Mouse (Mus musculus) layer of hippocampus, adult 2 months (tissue): ENCODE measurements around the gene 1700022I11Rik. TPM values are rescaled to one million over a fixed set of nuclear protein-coding genes. Genes with fewer than 3 reads are reported as not detected.

ENCODE experiments used
- DNase-seq, 2 experiments: peaks; one replicate each; pipeline ENCODE4 v3.0.0; 2022; ENCODE audit warnings: low spot score in 2 of 2
- H3K27ac ChIP-seq: fragments of 200-600 bp; 2 replicates; pipeline ENCODE4 v1.8.1; 2022
- H3K4me3 ChIP-seq: fragments of 200-600 bp; 2 replicates; pipeline ENCODE4 v1.8.1; 2022; ENCODE audit warnings: mild to moderate bottlenecking
- CTCF ChIP-seq: fragments of 200-600 bp; conservative IDR thresholded peaks from 2 replicates; pipeline ENCODE4 v1.8.1; 2022; ENCODE audit warnings: antibody characterized with exemption, mild to moderate bottlenecking, moderate library complexity
- total RNA-seq, 2 experiments: library from RNA; stranded (reverse); gene quantifications; 2 replicates each; pipeline ENCODE4 v1.2.3; 2021

1700022I11Rik gene
- total RNA-seq, 2 experiments from 2014 or later: not detected

DNA sequence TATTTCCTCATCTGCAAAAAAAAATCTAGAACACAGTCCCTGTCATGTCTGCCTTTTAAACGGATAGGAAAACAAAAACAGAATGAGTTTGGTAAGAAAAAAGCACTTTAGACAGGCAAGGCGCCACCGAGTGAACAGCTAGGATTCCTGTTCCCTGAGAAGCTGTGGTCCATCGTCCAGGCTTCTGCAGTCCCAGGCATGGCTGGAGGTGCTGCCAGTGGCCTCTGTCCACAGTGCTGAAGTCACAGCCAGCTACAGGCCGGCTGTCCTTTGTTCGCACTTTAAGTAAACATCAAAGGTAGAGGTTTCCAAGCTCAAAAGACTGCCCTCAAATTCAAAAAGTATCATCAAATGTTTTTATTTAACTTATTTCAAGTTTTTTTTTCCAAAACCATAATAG lies 24.4 kb upstream of the 1700022I11Rik start:
- no peak for DNase-seq
- H3K4me3 ChIP-seq: no peak overlapping the region
- peak overlapping the region; percentile 97 for H3K27ac ChIP-seq
- TF ChIP-seq CTCF: no peak

DNA sequence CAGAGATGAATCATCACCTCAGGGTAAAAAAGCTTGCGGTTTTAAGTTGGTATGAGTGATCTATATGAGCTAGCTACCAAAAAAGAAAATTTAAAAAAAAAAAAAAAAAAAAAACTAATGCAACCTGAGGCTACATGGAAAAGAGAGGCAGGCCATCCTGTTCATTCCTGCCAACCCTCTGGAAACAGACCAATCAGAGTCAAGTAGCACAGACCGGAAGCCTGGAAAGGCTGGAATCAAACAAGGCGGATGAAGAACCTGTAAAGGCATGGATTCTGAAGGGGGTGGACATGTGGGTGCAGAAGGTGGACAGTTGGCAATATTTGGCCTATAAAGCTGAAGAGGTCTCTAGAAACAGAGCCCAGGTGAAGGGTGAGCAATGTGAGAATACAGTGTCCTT lies 24.0 kb upstream of the 1700022I11Rik start:
- TF ChIP-seq CTCF: no peak
- Histone ChIP-seq H3K27ac (peak overlapping the region; percentile 97), H3K4me3 (no peak overlapping the region)
- no peak for DNase-seq

GRCm38 (mm10) chr4:42945952-42946351 lies 23.5 kb upstream of the 1700022I11Rik start:
- Histone ChIP-seq H3K27ac (peak overlapping the region; percentile 97), H3K4me3 (peak overlapping the region; percentile 23; the same call in 1 of the 2 replicates)
- peak; percentile 87 for TF ChIP-seq CTCF
- peak in 1 of 2 experiments; percentile 80 for DNase-seq

DNA sequence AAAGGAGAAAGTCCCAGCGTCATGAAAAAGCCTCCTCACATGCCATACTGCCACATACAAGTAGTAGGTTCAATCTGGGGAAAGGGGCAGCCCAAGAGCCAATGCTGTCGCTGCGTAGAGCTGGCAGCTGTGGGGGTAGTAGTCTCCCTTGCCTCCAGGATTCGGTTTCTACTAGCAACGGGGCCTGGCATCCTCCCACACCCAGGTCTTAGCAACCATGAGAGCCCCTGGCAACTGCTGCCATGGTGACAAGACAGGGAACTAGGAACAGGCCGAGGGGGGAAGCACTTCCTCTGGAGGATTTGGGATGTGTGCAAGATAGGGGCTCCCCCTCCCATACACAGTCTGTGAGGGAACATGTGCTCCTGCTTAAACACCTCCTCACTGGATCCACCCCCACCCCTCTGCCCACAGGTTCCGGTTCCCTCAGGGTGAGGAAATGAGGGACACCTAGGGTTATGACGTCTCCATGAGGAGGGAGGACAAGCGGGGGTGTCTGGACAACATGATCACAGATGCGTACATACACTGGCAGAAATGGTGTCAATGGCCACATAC lies 22.6 kb upstream of the 1700022I11Rik start:
- H3K4me3 ChIP-seq: peak overlapping the region; percentile 23; the same call in 1 of the 2 replicates
- DNase-seq: peak; percentile 92 to 98
- H3K27ac ChIP-seq: peak overlapping the region; percentile 97
- TF ChIP-seq CTCF: no peak

GRCm38 (mm10) chr4:42948527-42948926 lies 20.9 kb upstream of the 1700022I11Rik start:
- DNase-seq: peak in 1 of 2 experiments; percentile 72
- Histone ChIP-seq H3K27ac (peak overlapping the region; percentile 97), H3K4me3 (peak overlapping the region; percentile 63)
- no peak for TF ChIP-seq CTCF

DNA sequence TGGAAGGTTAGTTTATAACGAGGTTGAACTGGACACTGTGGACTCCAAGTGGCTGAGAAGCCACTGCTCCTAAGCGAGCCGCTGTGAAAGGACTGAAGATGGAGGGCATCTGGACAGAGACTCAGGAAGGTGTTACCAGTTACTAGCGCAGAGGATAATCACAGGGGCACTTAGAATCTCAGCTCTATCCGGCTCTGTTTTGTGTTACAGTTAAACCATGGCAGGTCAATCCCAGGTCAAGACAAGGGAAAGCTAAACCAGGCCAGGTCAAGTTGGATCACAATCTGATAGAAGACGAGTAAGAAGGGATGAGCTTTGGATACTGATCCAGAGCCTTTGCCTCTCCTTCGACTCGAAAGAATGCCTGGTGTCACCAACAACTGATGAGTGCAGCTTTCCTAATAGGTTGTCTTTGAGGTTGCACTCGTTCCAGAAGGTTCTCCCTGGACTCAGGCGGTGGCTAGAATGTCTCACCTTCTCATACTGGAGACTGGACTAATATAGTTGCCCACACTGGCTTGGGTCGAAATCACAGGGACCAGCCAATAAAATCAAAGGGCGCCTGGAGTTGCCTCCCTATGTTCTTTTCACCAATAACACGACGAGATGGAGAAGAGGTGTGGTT lies 20.2 kb upstream of the 1700022I11Rik start:
- peak overlapping the region; percentile 63 for H3K4me3 ChIP-seq
- no peak for DNase-seq
- no peak for TF ChIP-seq CTCF
- peak overlapping the region; percentile 96 for H3K27ac ChIP-seq

DNA sequence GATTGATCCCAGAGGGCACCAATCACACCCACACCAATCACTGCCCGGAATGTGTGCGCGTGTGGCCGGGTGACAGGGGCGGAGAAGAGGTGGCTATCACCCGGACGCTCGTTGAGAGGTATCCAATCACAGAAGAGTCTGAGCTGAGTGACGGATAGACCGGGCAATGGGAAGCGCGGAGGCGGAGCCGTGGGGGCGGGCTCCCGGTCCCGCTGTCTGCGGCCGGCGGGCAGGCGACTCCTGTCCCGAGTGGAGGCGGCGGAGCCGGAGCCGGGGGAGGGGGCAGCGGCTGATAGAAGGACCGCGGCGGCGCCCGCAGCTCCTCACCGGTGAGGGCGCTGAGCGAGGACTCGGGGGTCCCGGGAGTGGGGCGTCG lies 19.7 kb upstream of the 1700022I11Rik start, which contains the start of gene Dnajb5:
Gene Dnajb5 (plus strand): TSS at position 139 of the 376 bp plus-strand sequence.
- peak within 1 kb of the TSS; percentile 63 for H3K4me3 ChIP-seq
- TF ChIP-seq CTCF: no peak
- peak within 1 kb of the TSS; percentile 96 for H3K27ac ChIP-seq
- peak; percentile 97 to 99 for DNase-seq

- Histone ChIP-seq H3K4me3 (peak overlapping the region; percentile 63), H3K27ac (peak overlapping the region; percentile 96)
- TF ChIP-seq CTCF: no peak
- DNase-seq: peak; percentile 88 to 90
These were observed 19.3 kb upstream of the 1700022I11Rik start for GRCm38 (mm10) chr4:42950065-42950558.

DNA sequence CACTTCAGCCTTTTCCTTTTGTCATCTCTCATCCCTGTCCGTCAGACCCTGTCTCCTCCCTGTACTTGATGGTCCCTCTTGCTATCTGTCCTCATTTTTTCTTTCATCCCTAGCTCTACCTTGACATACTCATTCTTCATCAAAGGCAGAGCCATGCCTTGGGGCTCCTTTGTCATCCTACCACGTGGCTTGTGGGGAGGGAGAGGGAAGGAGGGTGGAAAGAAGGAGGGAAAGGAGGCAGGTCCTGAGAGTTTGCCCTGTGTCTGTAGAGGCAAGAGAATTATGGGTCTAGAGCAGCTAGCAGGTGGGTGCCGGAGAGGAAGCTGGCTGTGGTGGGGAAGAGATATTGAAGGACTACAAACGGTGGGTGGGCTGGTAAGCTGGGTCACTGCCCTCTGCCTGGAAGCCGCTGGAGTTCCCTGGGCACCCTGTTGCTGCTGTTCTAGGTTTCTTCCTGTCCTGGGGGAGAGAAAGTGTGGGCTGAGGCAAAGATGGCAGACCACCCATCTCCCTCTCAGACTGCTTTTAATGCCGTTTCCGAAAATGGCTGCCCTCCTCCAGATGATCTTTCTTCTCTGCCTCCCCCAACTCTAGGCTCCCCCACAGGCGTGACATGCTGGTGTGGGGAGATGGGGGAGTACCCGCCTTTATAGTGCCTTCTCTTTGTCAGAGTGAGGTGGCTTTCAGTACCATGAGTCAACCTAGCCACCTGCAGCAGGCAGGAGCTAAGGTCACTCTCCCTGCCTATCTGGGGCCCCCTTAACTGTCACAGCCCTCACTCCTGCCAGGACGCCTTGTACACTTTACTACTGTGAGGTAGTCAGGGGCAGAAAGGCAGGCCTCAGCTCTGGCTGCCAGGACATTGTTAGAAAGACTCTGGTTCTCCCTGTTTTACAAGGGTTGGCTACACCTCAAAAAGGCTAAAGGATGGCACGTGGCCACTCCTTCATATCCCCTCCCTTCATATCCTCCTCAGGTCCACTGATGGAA lies 17.9 kb upstream of the 1700022I11Rik start:
- DNase-seq: no peak
- no peak for TF ChIP-seq CTCF
- H3K4me3 ChIP-seq: peak overlapping the region; percentile 63
- H3K27ac ChIP-seq: peak overlapping the region; percentile 96

DNA sequence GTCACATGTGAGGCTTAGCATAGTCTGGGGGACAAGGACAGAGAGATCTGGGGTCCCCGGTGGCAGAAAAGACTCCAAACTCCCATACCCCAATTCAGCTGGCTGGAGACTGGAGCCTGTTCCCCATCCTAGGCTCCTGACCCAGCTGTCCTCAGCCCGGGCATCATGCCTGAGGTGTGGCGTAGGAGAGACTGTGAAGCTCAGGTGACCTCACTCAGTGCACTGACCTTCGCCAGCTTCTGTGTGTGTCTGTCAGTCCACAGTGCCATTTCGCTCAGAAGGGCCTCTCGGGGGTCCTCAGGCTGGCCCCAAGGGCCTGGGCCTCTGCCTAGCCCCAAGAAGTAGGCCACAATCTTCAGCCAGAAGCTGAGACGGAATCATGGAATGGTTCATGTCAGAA lies 16.8 kb upstream of the 1700022I11Rik start:
- no peak for DNase-seq
- no peak for TF ChIP-seq CTCF
- Histone ChIP-seq H3K4me3 (peak overlapping the region; percentile 63), H3K27ac (peak overlapping the region; percentile 96)

DNA sequence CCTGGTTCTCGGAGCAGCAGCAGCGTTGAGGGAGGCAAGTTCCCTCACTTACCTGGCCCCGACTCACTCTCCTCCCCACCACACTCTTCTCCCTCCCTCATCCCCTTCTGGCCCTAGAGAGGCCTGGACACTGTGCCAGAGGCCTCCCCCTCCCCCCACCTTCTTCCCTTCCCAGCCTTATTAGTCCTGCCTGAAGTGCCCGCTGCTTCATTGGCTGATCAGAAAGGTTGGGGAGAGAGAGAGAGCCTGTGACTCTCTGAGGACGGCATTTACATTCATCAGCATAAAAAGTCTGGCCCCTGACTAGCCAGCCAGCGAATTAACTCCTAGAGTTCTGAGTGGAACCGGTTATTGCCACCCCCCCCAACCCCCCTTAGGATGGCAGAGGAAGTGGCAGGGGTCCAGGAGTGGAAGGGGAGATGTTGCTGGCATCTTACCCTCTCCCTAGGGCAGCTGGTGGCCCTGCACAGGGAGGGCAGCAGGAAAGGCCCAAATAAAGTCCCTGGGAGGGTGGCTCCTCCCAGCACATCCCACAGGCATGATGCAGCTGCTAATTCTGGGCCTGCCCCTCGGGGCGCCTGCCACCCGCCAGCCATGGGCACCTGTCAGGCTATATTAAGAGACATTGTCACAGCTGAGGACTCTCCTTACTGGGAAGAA lies 15.8 kb upstream of the 1700022I11Rik start:
- DNase-seq: no peak
- H3K27ac ChIP-seq: peak overlapping the region; percentile 96
- no peak for TF ChIP-seq CTCF
- peak overlapping the region; percentile 63 for H3K4me3 ChIP-seq

DNA sequence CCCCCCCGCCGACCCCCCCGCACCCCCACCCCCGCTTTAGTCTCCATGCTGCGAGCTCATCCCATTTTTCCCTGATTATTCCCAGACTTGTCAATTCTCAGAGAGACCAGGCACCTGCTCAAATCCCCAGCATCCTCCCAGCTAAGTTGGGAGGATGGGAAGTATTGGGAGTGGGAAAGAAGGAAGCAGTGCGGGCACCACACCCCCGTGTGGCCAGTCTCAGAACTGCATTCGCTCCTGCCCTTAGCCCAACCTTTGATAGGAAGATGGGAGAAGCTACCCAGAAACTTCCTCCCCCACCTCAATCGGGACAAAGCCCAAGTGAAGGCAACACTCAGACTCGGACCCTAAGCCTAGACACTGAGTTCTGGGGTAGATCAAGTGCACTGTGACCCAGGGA lies 15.1 kb upstream of the 1700022I11Rik start:
- TF ChIP-seq CTCF: peak; percentile 89
- H3K27ac ChIP-seq: peak overlapping the region; percentile 96
- H3K4me3 ChIP-seq: peak overlapping the region; percentile 36
- DNase-seq: peak; percentile 79 to 86
